Mouse (Mus musculus) spleen, adult 12 weeks (tissue): ENCODE data around the gene Ppp4c.

Source experiments
- DNase-seq: peaks from one replicate; pipeline ENCODE4 v3.0.0; 2022; ENCODE audit warnings: low spot score

The Ppp4c gene

GRCm38 (mm10) chr7:126749582-126750343 lies 42.5 kb downstream of the Ppp4c start:
- DNase-seq, result no peak

- no peak for DNase-seq
Measured at GRCm38 (mm10) chr7:126748824-126749223, 43.5 kb downstream of the Ppp4c start.

GRCm38 (mm10) chr7:126746798-126747197 lies 45.5 kb downstream of the Ppp4c start:
- DNase-seq, result no peak

GRCm38 (mm10) chr7:126746066-126746465 lies 46.2 kb downstream of the Ppp4c start:
- no peak for DNase-seq

- DNase-seq, result no peak
Measured at GRCm38 (mm10) chr7:126741964-126742482, 50.3 kb downstream of the Ppp4c start.

- DNase-seq, result no peak
Measured at GRCm38 (mm10) chr7:126741452-126741851, 50.8 kb downstream of the Ppp4c start.

- DNase-seq, result no peak
Measured at GRCm38 (mm10) chr7:126740977-126741376, 51.3 kb downstream of the Ppp4c start.

- no peak for DNase-seq
Measured at GRCm38 (mm10) chr7:126740132-126740735, 52.1 kb downstream of the Ppp4c start.

GRCm38 (mm10) chr7:126739551-126739950 lies 52.7 kb downstream of the Ppp4c start:
- no peak for DNase-seq

- DNase-seq, result no peak
Measured at GRCm38 (mm10) chr7:126736122-126736521, 56.2 kb downstream of the Ppp4c start.
